Mouse (Mus musculus) ES-E14 (cell line): Measurements from ENCODE around the gene Ly6f.

Experiments
- CHD2 ChIP-seq: IDR thresholded peaks from 2 replicates; pipeline ENCODE4 v1.6.1; 2014; ENCODE audit warnings: mild to moderate bottlenecking, low read depth, low read length, inconsistent platforms
- HCFC1 ChIP-seq: IDR thresholded peaks from 2 replicates; pipeline ENCODE4 v1.6.1; 2012; ENCODE audit warnings: low read length, inconsistent platforms, borderline replicate concordance; ENCODE audit not compliant: insufficient read depth
- ZC3H11A ChIP-seq: IDR thresholded peaks from 2 replicates; pipeline ENCODE4 v1.6.1; 2012; ENCODE audit warnings: low read depth, mild to moderate bottlenecking, inconsistent platforms, low read length, borderline replicate concordance
- ZNF384 ChIP-seq: IDR thresholded peaks from 2 replicates; pipeline ENCODE4 v1.6.1; 2012; ENCODE audit warnings: low read depth, low read length, inconsistent platforms

- TF ChIP-seq HCFC1: no peak
- no peak for TF ChIP-seq ZNF384
- no peak for TF ChIP-seq CHD2
- no peak for TF ChIP-seq ZC3H11A
Measured at GRCm38 (mm10) chr15:75268121-75268520, at the start of gene Ly6f.
